Mouse (Mus musculus): ENCODE data around the gene Actr1a.

The Actr1a gene

DNA sequence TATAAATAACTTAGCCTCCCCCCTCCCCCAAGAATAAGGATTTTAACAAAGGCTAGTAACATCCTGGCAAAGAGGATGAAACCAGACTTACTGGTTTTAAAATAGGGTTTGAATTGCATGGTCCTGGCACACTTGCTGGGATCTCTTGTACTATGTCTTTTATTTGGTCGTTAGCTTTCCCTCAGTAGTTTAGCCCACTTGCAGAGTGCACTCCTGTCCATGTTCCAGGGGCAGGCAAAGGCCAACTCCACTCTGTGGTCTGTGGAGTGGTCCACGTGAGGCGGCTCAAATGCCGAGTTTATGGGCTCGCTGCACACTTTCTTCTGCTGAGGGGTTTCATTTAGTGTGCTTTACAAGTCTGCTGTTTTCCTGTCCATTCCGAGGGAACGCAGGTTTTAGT is 4.3 kb upstream of the Actr1a start:
- ATAC-seq (ENCODE audit: low TSS enrichment), result no peak

DNA sequence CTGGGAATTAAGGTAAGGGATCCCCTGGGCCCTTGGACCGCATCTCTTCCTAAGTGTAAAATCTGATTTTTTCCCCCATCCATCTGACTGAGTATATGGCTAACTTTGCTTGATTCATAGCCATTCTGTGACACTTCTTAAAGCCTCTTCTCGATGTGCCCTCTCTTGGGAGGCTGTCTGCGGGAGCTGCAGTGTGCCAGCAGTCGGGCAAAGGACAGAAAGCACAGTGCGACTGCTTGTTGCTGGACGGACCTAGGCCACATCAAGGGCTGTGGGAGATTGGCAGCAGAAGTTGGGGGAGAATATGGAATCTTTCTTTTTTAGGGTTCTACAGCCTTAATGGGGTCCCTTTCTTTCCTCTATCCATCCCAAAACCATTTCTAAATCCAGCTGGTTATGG is 3.8 kb upstream of the Actr1a start:
- ATAC-seq (ENCODE audit: low TSS enrichment), result no peak

DNA sequence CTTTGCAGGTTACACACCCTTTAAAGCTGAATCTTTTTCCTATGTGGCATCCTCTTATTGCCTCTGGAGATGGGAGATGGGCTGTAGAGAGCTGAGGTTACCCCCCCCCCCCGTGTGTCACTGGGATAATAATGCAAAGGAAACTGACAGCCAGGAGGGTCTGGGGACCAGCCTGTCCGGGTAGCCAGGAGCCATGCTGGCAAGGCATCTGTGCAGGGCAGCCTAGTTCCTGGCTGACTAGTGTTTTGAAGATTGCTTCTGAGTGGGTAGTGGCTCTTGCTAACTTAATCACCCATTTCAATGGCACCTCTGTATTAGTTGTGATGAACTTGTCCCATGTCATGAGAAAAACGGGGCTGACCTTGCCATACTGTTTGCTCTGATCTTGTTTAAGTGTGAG is 2.9 kb upstream of the Actr1a start:
- no peak for ATAC-seq (ENCODE audit: low TSS enrichment)

DNA sequence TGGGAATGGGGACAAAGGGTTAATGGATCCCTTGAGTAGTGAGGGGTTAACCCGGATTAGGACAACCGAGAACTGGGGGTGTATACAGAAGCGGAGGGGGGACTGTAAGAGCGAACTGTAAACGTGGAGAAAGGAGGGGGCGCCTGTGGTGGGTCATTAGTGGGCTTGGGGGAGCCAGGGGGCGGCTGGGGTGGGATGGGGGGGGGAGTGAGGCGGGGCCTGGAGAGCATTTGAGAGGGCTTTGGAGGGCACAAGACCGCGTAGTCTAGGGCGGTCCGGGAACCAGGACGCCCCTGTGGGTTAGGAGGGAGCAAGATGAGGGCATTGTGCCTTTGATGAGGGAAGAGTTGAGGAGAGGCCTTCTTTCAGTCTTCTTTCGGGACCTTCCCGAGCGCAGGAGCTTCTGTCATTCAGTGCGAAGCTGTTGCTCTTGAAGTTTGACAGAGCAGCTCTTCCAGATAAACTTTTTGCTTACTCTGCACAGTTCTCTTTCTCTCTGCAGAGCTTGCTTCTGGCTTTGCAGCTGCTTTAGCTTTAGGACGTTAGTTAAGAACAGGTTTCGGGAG is 2.0 kb upstream of the Actr1a start:
- no peak for ATAC-seq (ENCODE audit: low TSS enrichment)

DNA sequence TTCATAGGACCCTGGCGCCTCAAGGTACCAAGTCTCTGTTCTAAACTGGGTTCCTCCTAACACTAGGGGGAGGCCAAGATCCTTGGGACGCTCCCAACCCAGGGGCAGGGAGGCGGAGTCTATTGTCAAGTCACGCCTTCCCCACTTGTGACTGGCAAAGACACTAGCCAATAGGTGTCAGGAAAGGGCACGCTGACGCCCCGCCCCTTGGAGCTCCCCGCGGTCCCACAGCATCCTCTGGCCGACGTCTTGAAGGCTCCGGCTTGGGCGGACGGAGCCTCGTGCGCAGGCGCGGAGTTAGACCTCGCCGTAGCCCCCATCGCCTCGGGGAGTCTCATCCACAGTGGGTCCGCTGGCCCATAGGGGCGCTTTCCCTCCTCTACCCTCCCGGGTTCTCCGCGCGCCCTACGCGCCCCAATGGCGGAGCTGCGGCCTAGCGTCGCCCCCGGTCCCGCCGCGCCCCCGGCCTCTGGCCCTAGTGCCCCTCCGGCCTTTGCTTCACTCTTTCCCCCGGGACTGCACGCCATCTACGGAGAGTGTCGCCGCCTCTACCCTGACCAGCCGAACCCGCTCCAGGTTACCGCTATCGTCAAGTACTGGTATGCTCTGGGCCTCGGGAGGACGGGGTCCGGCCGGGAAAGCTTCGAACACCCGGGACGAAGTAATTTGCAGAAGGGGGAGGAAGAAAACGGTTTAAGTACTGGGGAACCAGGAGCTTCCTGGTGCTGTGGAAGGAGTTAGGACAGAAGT is 1.3 kb upstream of the Actr1a start, which contains the start of gene Sufu:
Sufu (plus strand) TSS at position 211 of the 750 bp plus-strand sequence.
- ATAC-seq (ENCODE audit: low TSS enrichment), result peak; percentile 75

DNA sequence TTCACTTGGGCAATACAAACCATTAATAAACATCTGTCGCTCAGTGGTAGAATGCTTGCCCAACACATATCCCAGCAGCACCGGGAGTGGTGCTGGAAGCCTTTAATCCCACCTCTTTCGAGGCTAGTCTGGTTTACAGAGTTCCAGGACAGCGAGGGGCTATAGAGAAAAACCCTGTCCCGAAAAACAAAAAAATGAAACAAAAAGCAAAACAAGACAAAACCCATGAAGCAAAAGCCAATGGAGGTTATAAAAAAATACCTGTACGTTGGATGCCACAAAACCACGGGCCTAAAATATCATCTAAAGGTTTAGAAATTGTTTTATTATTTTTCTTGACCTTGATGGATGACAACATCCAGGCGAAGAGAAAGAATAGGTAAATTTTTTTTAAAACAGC is 561 bp upstream of the Actr1a start:
- ATAC-seq (ENCODE audit: low TSS enrichment), result no peak

DNA sequence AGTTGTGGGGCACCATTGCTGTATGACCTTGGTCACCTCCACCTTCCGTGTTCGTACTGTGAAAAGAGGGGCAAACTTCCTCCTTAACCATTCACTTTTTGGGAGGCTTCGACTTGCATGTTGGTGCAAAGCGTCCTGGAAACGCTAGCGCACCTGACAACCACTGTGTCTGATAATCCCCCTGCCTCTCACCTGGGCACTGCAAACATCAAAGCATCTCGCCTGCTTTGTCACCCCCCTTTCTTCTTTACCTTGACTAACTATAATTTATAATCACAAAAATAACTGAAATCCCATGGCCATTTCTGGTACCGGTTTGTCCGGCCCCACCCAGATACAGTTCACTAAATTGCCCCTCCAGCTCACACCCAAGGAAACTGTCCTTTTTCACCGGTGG is 838 bp downstream of the Actr1a start:
- ATAC-seq (ENCODE audit: low TSS enrichment), result no peak

DNA sequence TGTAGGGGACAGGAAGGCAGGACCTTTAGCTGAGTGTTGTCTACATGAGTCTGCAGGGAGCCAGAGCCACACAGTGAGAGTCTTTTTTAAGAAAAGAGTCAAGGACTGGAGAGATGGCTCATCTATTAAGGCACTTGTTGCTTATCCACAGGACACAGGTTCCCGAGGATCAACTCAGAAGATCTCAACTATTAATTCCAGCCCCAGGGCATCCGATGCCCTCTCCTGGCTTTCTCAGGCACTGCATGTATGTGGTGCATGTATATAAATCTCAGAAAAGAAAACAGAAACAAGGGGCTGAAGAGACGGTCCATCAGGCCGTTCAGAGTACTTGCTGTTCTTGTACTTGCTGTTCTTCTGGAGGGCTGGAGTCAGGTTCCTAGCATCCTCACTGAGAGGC is 3.5 kb downstream of the Actr1a start:
- no peak for ATAC-seq (ENCODE audit: low TSS enrichment)

DNA sequence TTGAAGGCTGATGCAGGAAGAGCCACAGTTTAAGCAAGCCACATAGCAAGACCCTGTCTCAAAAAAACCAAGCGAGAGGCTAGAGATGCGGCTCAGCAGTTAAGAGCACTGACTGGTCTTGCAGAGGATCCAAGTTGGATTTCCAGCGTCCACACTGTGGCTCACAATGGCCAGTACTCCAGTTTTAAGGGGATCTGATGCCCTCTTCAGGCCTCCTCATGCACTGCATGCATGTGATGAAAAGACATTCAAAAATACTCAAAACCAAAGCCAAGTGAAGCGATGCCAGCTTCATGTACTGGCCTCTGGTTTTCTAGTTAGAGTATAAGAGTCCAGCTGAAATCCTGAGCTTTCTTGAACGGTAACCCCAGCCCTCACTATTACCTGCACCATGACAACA is 5.7 kb downstream of the Actr1a start:
- ATAC-seq (ENCODE audit: low TSS enrichment), result no peak

DNA sequence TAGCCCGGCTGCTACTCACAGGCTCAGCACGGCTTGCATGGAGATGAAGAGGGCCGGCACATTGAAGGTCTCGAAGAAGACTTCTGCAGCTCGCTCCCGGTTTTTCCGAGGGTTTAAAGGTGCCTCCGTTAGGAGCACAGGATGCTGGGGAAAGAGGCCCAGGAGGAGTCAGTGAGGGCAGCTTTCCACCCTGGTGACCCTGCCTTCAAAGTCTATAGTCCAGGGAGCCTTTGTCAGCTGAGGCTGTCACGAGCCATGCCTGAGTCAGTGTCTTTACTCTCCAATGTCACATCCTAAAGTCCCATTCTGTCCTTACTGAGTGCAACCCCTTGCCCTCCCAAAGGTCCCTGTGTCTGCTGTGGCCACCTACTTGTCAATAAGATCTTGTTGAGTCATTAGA is 13.3 kb downstream of the Actr1a start:
- no peak for ATAC-seq (ENCODE audit: low TSS enrichment)

DNA sequence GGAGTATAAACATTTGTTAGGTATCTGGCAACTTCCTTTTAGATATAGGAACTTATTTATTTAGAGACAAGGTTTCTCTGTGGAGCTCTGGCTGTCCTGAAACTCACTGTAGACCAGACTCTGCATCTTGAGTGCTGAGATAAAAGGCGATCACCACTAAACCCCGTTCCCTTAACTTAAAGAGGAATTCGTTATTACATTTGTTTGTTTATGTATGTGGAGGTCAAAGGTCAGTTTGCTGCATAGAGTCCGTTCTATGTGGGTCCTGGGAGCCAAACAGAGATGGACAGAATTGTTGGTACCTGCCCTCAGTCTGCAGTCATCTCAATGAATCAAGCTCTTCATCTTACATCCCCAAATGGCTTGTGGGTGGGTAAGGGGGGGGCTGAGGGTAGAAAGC is 19.7 kb downstream of the Actr1a start:
- ATAC-seq (ENCODE audit: low TSS enrichment), result no peak

DNA sequence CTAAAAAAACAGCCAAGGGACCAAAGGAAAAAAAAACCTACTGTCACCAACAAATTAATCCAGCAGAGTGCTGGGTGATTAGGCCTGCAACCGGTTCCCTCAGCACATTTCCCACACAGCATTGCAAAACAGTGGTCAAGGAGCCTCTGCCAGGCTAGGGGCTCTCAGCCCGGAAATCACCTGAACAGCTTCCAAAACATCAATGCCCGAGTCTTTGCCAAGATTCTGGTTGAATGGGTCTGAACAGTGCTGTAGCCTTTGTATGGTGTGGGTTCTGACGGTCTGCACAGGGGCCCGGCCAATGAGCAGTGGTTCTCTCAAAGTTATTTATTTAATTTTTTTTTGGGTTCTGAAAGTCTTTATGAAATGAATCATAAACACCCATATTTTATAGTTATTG is 20.1 kb downstream of the Actr1a start:
- no peak for ATAC-seq (ENCODE audit: low TSS enrichment)

DNA sequence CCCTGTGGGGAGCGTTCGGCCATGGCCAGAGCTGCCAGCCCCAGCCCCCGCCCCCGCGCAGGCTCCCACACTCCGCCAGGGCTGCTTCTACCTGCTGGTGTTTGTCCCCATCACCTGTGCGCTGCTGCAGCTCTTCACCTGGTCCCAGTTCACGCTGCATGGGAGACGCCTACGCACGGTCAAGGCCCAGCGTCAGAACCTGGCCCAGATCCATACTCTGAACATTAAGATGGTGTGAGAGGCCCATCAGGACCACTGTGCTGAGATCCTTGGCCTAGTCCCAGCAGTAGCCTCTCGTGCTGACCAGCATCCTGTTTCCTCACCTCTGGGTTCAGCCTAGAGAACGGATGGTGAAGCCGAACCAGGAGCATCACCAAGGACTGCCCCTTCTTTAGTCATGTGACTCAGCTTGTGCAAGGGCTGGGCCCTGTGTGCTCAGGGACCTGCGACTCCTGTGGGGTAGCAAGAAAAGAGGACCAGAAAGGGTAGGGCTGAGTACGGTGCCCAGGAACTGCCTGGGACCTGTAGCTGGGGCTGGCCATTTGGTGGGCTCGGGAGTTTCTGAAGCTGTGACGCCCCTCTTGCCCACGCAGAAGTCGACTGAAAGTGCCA is 21.0 kb downstream of the Actr1a start:
- ATAC-seq (ENCODE audit: low TSS enrichment), result peak; percentile 22; the same call in 1 of the 2 replicates

DNA sequence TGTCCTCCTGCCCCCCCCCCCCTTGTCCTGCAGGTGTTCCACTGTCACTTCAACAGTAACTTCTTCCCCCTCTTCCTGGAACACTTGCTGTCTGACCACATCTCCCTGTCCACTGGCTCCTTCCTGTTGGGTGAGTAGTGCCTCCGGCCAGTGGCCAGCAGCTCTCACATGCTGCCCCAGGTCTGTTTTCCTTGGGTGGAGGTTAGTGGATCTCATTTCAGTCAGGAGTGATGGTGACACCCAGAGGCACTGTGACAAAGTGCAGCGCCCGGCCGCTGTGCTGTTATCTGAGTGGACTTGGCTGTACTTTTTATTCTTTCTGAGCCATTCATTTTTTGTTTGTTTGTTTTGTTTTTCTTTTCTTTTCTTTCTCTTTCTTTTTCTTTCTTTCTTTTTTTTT is 26.3 kb downstream of the Actr1a start:
- ATAC-seq (ENCODE audit: low TSS enrichment), result peak; percentile 53

DNA sequence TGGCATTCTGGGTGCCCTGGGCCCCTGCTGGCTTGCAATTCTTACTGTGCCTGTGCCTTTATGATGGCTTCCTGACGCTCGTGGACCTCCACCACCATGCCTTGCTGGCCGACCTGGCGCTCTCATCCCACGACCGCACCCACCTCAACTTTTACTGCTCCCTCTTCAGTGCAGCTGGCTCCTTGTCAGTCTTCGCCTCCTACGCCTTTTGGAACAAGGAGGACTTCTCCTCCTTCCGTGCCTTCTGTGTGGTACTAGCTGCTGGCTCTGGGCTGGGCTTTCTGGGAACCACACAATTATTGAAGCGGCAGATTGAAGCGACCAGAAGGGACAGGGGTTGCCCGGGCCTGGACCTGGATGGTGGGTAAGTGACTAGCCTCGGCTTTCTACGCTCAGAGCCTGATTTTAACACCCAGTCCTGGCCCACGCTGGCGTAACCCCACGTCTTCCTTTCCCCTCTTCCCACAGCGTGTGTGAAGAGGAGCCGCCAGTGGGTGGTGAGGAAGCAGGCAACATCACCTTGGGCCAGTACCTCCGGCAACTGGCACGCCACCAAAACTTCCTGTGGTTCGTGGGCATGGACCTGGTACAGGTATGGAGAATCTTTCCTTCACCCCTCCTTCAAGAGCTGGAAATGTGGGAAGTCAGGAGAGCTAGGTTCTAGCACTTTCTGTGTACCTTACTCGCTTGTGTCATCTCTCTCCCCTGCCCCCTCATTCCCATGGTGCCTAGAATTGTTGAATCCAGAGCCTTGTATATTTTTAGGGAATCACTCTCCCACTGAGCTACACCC is 27.6 kb downstream of the Actr1a start:
- peak; percentile 86 for ATAC-seq (ENCODE audit: low TSS enrichment)

DNA sequence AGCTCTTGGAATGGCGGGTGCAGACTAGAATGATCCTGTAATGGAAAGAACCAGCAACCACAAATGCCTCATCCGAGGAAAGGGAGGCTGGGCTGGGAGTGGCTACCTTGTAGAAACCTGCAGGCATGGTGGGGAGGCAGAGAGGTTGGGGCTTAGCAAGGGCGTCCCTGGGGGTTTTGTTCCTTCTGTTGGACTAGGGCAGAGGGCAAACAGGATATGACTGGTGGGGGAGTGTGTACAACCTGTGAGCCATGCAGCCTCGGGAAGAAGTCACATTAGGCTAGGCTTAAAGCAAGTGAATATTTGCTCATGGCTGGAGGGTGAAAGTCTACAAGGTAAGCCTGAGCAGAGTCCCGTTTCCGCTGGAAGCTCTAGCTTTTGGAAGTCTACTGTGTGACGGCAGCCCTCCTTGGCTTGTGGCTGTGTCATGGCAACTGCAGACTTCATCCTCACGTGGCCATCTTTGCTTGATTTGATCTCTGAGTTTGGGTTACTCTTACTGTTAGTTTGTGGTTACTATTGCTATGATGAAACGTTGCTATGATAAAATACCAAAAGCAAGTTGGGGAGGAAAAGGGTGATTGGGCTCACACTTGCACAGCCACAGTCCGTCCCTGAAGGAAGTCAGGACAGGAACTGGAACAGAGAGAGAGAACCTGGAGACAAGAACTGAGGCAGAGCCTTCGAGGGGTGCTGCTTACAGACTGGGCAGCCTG is 32.1 kb downstream of the Actr1a start:
- no peak for ATAC-seq (ENCODE audit: low TSS enrichment)

DNA sequence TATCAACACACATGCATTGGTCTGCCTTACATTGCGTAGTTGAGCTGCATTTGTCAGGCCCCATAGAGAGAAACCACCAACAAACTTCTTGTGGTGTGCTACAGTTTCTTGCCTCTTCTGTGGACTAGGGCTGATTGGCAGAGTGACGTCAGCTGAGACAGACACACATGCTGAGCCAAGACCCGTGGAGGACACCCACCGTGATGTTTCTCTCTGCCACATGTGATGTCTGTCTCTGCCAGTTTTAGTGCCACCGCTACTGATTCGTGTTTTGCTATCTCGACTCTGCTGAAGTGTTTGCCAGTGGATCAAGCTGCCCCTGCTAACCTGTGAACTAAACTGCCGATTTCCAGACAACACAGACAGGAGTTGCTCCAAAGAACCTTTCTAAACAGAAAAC is 33.4 kb downstream of the Actr1a start:
- no peak for ATAC-seq (ENCODE audit: low TSS enrichment)

DNA sequence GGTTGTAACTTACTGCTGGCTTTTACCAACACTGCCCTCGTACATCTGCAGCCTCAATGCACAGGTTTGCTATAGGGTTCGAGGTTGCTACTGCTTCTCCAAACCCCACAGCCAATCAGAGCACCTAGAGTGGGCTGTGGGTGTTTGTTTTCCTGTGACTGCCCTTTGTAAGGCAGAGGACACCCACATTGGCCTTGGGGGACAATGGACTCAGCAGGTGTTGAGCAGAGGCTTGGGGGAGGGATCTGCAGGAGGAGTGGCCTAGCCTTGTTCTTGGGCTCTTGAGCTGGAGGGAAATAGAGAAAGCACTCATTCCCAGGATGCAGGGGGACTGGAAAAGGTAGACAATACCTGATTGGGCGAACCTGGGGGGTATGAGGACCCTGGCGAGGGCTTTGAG is 37.2 kb downstream of the Actr1a start:
- ATAC-seq (ENCODE audit: low TSS enrichment), result no peak

DNA sequence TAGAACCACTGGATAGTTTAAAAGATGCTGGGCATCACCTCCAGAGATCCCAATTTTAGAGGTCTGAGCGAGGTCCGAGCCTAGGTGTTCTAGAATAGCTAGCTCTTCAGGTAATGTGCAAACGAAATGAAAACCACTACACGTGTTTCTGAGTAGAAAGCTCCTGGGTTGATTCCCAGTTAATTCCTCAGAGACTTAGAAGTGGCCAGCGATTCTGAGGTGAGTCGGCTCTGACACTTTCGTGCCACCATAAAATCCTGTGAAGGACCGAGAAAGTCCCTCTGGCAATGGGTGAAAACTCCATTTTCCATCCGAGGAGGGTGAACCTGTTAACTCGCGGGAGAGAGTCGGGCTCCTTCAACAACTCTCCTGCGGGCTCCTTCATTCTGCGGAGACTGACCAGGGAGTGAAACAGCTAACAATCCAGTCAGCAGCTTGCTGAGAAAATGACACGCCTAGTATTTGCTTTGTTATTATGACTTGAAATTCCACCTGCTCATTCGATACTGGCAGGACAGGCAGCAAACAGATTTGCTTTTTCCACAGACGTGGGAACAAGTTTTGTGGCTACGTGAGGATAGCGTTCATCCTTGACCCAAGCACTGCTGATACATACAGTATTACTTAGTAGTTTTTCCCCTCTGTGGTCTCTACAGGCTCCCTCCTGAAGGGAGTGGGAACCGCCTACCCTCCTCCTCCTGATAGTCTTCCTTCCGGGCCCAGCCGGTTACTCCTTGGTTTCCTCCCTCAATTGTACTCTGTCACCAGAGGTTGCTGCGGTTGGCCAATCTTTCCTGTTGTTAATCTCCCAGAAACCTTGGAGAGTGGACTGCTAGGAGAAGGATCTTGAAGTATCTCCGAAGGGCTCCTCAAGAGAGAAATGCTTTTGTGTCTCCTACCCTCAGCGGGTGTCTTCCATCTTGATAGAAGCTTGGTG is 37.9 kb downstream of the Actr1a start:
- no peak for ATAC-seq (ENCODE audit: low TSS enrichment)

DNA sequence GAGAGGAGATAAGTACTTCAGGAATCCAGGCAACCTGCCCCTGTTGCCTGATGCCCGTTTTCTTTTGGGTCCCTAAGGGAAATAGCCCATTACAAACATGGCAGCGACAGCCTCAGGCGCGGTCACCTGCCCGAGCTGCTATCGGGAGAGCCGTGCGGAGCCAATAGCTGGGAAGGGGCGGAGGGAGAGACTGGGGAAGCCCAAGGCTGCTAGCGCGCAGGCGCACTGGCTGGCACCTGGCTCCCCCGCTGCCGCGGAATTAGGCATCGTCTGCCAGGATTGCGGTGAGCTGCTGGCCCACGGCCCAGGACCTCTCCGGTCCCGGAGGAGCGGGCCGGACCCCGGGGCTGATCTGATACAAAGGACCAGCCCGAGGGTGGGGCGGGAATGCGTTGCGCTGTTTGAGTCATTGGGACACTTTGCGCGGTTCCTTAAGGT is 38.8 kb downstream of the Actr1a start:
- peak; percentile 96 for ATAC-seq (ENCODE audit: low TSS enrichment)
